Mouse (Mus musculus) lung, adult 10 weeks (tissue): ENCODE data around the gene Olfr1321. TPM values are rescaled to one million over a fixed set of nuclear protein-coding genes. Genes with fewer than 3 reads are reported as not detected.

ENCODE experiments used
- polyA plus RNA-seq: library from polyadenylated mRNA; stranded (reverse); fragments of 350-450 nt; fragmentation: Illumina TruSeq; extraction: RNeasy Lipid Tissue Mini Kit (QIAGEN cat#74804); gene quantifications from one replicate; pipeline ENCODE4 v1.2.3, GENCODE M21; 2014; ENCODE audit warnings: low read depth, low replicate concordance; ENCODE audit not compliant: insufficient read depth

The Olfr1321 gene
- not detected for polyA plus RNA-seq

DNA sequence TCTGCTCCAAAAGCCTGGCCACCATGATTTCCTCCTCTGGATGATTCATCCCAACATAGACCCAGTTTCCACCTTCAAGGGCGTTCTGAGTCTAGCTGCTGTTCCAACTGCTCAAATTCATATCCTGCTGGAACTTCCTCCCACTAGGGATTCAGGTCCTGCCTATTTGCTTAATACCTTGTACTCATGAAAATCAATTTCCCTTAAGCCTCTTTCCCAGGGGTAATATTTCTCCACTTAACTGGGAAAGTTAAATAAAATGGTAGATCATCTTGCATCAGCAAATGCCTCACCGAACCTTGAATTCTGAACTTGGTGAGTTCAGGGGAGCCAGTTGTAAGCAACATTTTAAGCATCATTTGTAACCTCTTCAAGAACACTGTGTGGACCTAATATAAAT lies at the start of gene Olfr1321:
TSS of gene Olfr1321 (minus strand) at position 101 of the 400 bp plus-strand sequence.

Other genes starting within 250 kb of the Olfr1321 start
- gene Olfr1320, start 62.7 kb downstream of the Olfr1321 start, polyA plus RNA-seq, result not detected
- gene Igsf1, start 62.7 kb upstream of the Olfr1321 start, polyA plus RNA-seq, result 0.70 TPM
- gene Olfr1322, start 156.4 kb upstream of the Olfr1321 start, polyA plus RNA-seq, result not detected